Mouse (Mus musculus): ENCODE data around the gene Rhod. TPM values are rescaled to one million over a fixed set of nuclear protein-coding genes. Genes with fewer than 3 reads are reported as not detected.
A peak's percentile ranks its signal among the peaks of the same experiment; 100 is the strongest.

The Rhod gene
- total and polyA plus RNA-seq, 3 experiments: 0.06 TPM; not detected in 2

DNA sequence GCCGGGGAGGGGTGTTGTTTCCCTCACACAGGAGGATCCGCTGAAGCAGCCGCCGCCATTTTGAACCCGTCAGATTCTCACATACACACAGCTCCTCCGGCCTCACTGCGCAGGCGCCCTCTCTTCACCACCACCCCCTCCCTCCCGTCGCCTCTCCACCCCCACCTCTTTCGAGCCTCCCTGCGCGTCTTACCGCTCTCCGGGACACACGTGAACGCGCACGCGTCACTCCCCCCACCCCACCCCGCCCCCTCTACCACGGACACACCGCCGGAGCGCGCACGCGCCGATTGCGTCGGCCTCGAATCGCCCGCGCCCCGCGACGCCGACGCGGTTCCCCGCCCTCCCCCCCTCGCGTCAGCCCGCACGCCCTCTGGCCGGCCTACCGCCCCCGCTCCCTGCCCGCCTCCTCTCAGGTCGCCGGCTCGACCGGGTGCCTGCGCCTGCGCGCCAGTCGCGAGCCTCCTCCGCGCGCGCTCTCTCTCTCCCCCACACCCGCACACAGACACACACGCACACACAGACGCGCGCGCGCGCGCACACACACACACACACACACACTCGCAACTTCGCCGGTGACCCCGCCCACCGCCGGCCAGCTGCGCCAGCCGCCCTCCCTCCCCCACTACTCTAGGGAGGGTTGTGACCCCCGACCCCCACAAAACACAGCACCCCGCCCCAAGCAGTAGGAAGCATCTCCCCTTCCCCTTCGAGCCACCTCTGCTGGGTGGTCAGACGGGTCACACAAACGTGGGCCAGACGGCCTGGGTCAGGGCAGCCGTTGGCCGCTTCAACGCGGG lies 42.0 kb downstream of the Rhod start:
- Histone ChIP-seq H3K4me1 (ENCODE audit: control insufficient read depth in 1 of 2, insufficient read depth in 2 of 2, low read length in 2 of 2) (peaks cover 8 to 16% of the 10 kb centered on the region in 2 experiments), H3K9ac (ENCODE audit: control insufficient read depth, low read depth, low read length, poor library complexity, severe bottlenecking) (peak overlapping the region; percentile 97)
- peak; percentile 99 for DNase-seq (ENCODE audit: low read depth, low spot score)
- TF ChIP-seq RCOR1 (IDR thresholded peaks at IDR 0.05; ENCODE audit: low read depth, low read length) (no peak), POLR2AphosphoS5 (IDR thresholded peaks at IDR 0.05; ENCODE audit: borderline replicate concordance, low read depth, low read length) (no peak), EP300 (IDR thresholded peaks at IDR 0.05; ENCODE audit: low read depth in 1 of 2, low read length in 2 of 2) (no peak), ZNF384 (IDR thresholded peaks at IDR 0.05; ENCODE audit: low read depth, low read length) (no peak), SMC3 (IDR thresholded peaks at IDR 0.05; ENCODE audit: low read depth, low read length) (no peak), USF2 (IDR thresholded peaks at IDR 0.05; ENCODE audit: borderline replicate concordance in 1 of 2, insufficient read depth in 1 of 2, low read depth in 1 of 2, low read length in 2 of 2) (no peak), HCFC1 (IDR thresholded peaks at IDR 0.05; ENCODE audit: low read depth, low read length) (peak; percentile 63), POLR2A (IDR thresholded peaks at IDR 0.05; ENCODE audit: control insufficient read depth in 1 of 2, insufficient read depth in 1 of 2, low read depth in 1 of 2, low read length in 2 of 2, poor library complexity in 1 of 2) (peak in 1 of 2 experiments; percentile 42; a peak in 2 of 4 replicates), KAT2A (conservative IDR thresholded peaks at IDR 0.05; ENCODE audit: low read depth, low read length) (no peak), GABPA (IDR thresholded peaks at IDR 0.05; ENCODE audit: low read depth, low read length) (0 out of 2 replicates have a peak, but pooled peaks have one; percentile 11), MXI1 (IDR thresholded peaks at IDR 0.05; ENCODE audit: low read depth, low read length) (no peak; the same call in 1 of the 2 replicates), UBTF (IDR thresholded peaks at IDR 0.05; ENCODE audit: borderline replicate concordance, insufficient read depth, low read depth, low read length) (no peak), JUND (IDR thresholded peaks at IDR 0.05; ENCODE audit: low read depth, low read length) (no peak), ELF1 (IDR thresholded peaks at IDR 0.05; ENCODE audit: low read depth, low read length) (0 out of 2 replicates have a peak, but pooled peaks have one; percentile 34), ZKSCAN1 (IDR thresholded peaks at IDR 0.05; ENCODE audit: low read depth, low read length) (no peak), NELFE (IDR thresholded peaks at IDR 0.05; ENCODE audit: low read depth, low read length) (peak; percentile 62), ZC3H11A (IDR thresholded peaks at IDR 0.05; ENCODE audit: low read depth, low read length) (no peak), CHD1 (IDR thresholded peaks at IDR 0.05; ENCODE audit: low read depth, low read length) (no peak), CHD2 (IDR thresholded peaks at IDR 0.05; ENCODE audit: low read length) (no peak), E2F4 (IDR thresholded peaks at IDR 0.05; ENCODE audit: borderline replicate concordance, low read depth, low read length) (no peak), TAL1 (IDR thresholded peaks at IDR 0.05; ENCODE audit: low read length) (no peak), USF1 (IDR thresholded peaks at IDR 0.05; ENCODE audit: low read depth, low read length) (peak; percentile 35; the same call in 1 of the 2 replicates), GATA1 (IDR thresholded peaks at IDR 0.05; ENCODE audit: low read depth, low read length) (no peak), BHLHE40 (IDR thresholded peaks at IDR 0.05; ENCODE audit: borderline replicate concordance, low read depth, low read length) (no peak), ETS1 (IDR thresholded peaks at IDR 0.05; ENCODE audit: low read depth, low read length) (peak; percentile 46; the same call in 1 of the 2 replicates), TCF12 (IDR thresholded peaks at IDR 0.05; ENCODE audit: low read depth, low read length) (peak; percentile 43), MEF2A (IDR thresholded peaks at IDR 0.05; ENCODE audit: extremely low read depth, insufficient replicate concordance, low read depth, low read length, poor library complexity, severe bottlenecking) (no peak), MAFK (IDR thresholded peaks at IDR 0.05; ENCODE audit: borderline replicate concordance, low read depth, low read length) (no peak), MYC (IDR thresholded peaks at IDR 0.05; ENCODE audit: low read depth, low read length) (no peak), CTCF (IDR thresholded peaks at IDR 0.05 in 2 of 3, conservative IDR thresholded peaks at IDR 0.05 in 1 of 3; ENCODE audit: control insufficient read depth in 1 of 3, insufficient read depth in 1 of 3, low read depth in 2 of 3, low read length in 3 of 3, poor library complexity in 1 of 3, severe bottlenecking in 1 of 3) (no peak), SIN3A (IDR thresholded peaks at IDR 0.05; ENCODE audit: low read length) (peak; percentile 69), MAZ (IDR thresholded peaks at IDR 0.05; ENCODE audit: low read depth, low read length) (peak; percentile 96), ZMIZ1 (IDR thresholded peaks at IDR 0.05; ENCODE audit: low read depth, low read length) (peak; percentile 27; the same call in 1 of the 2 replicates), MYB (IDR thresholded peaks at IDR 0.05; ENCODE audit: low read depth, low read length) (no peak), POLR2AphosphoS2 (IDR thresholded peaks at IDR 0.05; ENCODE audit: low read length) (peak; percentile 63; the same call in 1 of the 2 replicates)

More for the DNA sequence above, 42.0 kb downstream of the Rhod start:
- peaks cover 42% of the 10 kb centered on the region for H3K79me2 ChIP-seq (ENCODE audit: control insufficient read depth, insufficient read depth, low read length, poor library complexity)
- H3K36me3 ChIP-seq (ENCODE audit: control insufficient read depth in 1 of 2, insufficient read depth in 2 of 2, low read length in 2 of 2): peaks cover 5 to 33% of the 10 kb centered on the region in 2 experiments; a peak in 3 of 4 replicates
- peak overlapping the region; percentile 93 to 96 for H3K4me3 ChIP-seq (ENCODE audit: control insufficient read depth in 1 of 2, insufficient read depth in 1 of 2, low read depth in 2 of 2, low read length in 2 of 2)
- no peaks in the 10 kb centered on the region for H3K9me3 ChIP-seq (replicated peaks; ENCODE audit: insufficient read depth, low read length)
- H3K27me3 ChIP-seq (ENCODE audit: control insufficient read depth in 1 of 2, insufficient read depth in 2 of 2, low read length in 2 of 2): no peaks in the 10 kb centered on the region
- H3K27ac ChIP-seq (ENCODE audit: control insufficient read depth, low read depth, low read length): peak overlapping the region; percentile 97

Data from MEL (cell line).